Mouse (Mus musculus) kidney, adult 8-10 months (tissue): Measurements from ENCODE around the gene Alg11.
A peak's percentile ranks its signal among the peaks of the same experiment; 100 is the strongest.

ENCODE experiments used
- DNase-seq, 2 experiments: peaks; one replicate each; pipeline ENCODE4 v3.0.0; 2022

The Alg11 gene

GRCm38 (mm10) chr8:22060446-22060889, at the start of gene Alg11:
TSS of gene Alg11 (plus strand) at chr8:22060721.
- peak; percentile 97 to 98 for DNase-seq

- DNase-seq = no peak
These were observed 47.4 kb upstream of the Alg11 start for GRCm38 (mm10) chr8:22013034-22013707.

- DNase-seq = peak; percentile 32 to 63
These were observed 42.8 kb upstream of the Alg11 start for GRCm38 (mm10) chr8:22017731-22018130.

- no peak for DNase-seq
These were observed 41.0 kb upstream of the Alg11 start for GRCm38 (mm10) chr8:22019498-22019897.

- DNase-seq = no peak
These were observed 38.3 kb upstream of the Alg11 start for GRCm38 (mm10) chr8:22022244-22022643.

- DNase-seq = no peak
These were observed 35.3 kb upstream of the Alg11 start for GRCm38 (mm10) chr8:22025241-22025640.

GRCm38 (mm10) chr8:22028973-22029372, 31.5 kb upstream of the Alg11 start:
- DNase-seq = no peak

GRCm38 (mm10) chr8:22030990-22031389, 29.5 kb upstream of the Alg11 start:
- no peak for DNase-seq

- DNase-seq = no peak
These were observed 24.4 kb upstream of the Alg11 start for GRCm38 (mm10) chr8:22036137-22036536.

GRCm38 (mm10) chr8:22037022-22037421, 23.5 kb upstream of the Alg11 start:
- DNase-seq = peak; percentile 36 to 38

GRCm38 (mm10) chr8:22039468-22040152, 20.9 kb upstream of the Alg11 start:
- DNase-seq = no peak

- DNase-seq = no peak
These were observed 20.4 kb upstream of the Alg11 start for GRCm38 (mm10) chr8:22040153-22040509.

- no peak for DNase-seq
These were observed 18.0 kb upstream of the Alg11 start for GRCm38 (mm10) chr8:22042515-22042914.

GRCm38 (mm10) chr8:22043706-22044105, 16.8 kb upstream of the Alg11 start:
- no peak for DNase-seq

- peak; percentile 18 to 73 for DNase-seq
These were observed 12.6 kb upstream of the Alg11 start for GRCm38 (mm10) chr8:22047699-22048464.

GRCm38 (mm10) chr8:22054674-22055491, 5.6 kb upstream of the Alg11 start:
- DNase-seq = peak in 1 of 2 experiments; percentile 17

GRCm38 (mm10) chr8:22055492-22055877, 5.0 kb upstream of the Alg11 start:
- DNase-seq = no peak

- no peak for DNase-seq
These were observed 3.7 kb upstream of the Alg11 start for GRCm38 (mm10) chr8:22056850-22057249.

- DNase-seq = no peak
These were observed 2.2 kb upstream of the Alg11 start for GRCm38 (mm10) chr8:22058368-22058767.

GRCm38 (mm10) chr8:22059153-22059738, 1.3 kb upstream of the Alg11 start:
- DNase-seq = no peak

GRCm38 (mm10) chr8:22059821-22060445, 588 bp upstream of the Alg11 start, which contains the start of gene Atp7b:
TSS of gene Atp7b (minus strand) at chr8:22060305.
- peak; percentile 75 to 81 for DNase-seq

- DNase-seq = no peak
These were observed 605 bp downstream of the Alg11 start for GRCm38 (mm10) chr8:22061126-22061525.
